Mouse (Mus musculus): ENCODE results near the gene Lrpap1. TPM values are rescaled to one million over a fixed set of nuclear protein-coding genes. Genes with fewer than 3 reads are reported as not detected.
A peak's percentile ranks its signal among the peaks of the same experiment; 100 is the strongest.

Lrpap1 gene
- polyA plus RNA-seq, 2 experiments = 22.7 to 72.6 TPM

DNA sequence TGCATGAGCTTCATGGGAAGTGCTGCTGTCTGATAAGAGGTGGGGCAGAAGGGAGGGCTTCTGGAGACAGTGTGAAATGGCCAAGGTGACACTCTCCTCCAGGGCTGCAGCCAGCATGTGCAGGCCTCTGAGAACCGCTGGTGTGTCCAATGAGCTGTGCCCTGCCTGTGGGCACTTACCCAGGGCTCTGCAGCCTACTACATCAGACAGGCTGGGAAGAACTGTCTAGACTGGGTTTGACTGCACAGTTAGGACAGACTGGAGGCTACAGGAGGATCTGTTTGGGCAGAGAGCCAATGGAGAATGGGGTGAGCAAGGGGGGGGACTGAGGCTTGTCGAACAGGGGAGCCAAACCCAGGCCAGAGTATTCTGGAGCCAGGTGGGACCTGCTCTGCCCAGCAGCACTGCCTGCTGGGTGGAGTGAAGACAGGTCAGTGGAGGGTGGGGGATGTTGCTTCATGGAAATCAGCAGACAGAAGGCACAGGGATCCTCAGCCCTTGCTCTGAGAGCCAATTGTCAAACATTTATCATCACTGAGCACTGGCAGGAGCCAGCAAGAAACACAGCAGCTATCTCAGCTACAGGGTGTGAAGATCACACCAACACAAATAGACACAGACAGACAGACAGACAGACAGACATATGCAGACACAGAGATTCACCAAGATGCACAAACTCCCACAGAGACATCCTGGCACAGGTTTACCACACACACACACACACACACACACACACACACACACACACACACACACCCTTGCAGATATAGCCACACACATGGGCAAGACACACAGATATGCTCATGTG, 41.8 kb upstream of the Lrpap1 start:
- H3K36me3 ChIP-seq (replicated peaks; ENCODE audit: control insufficient read depth, insufficient read depth, low read depth) = no peaks in the 10 kb centered on the region
- H3K4me2 ChIP-seq (ENCODE audit: low read depth) = no peak overlapping the region
- 33% methylated on average over 2 of the region's 2 CpGs for WGBS (ENCODE audit: insufficient replicate concordance)
- H3K27ac ChIP-seq = no peak overlapping the region
- DNase-seq (ENCODE audit: low read depth in 3 of 3, low spot score in 3 of 3) (no peak), ATAC-seq (ENCODE audit: insufficient read depth) (peak; percentile 39; the same call in 1 of the 2 replicates)
- no peaks in the 10 kb centered on the region for H3K9me3 ChIP-seq (ENCODE audit: control insufficient read depth, low read length)
- H3K4me3 ChIP-seq (ENCODE audit: insufficient read depth in 1 of 2, low read depth in 2 of 2, low read length in 2 of 2) = no peak overlapping the region
- peaks cover 4 to 10% of the 10 kb centered on the region in 2 experiments; a peak in 3 of 4 replicates for H3K4me1 ChIP-seq (replicated peaks; ENCODE audit: control insufficient read depth in 2 of 2, insufficient read depth in 2 of 2, low read length in 1 of 2)
- no peak overlapping the region for H3K9ac ChIP-seq (replicated peaks)
- no peaks in the 10 kb centered on the region for H3K27me3 ChIP-seq (ENCODE audit: control insufficient read depth, insufficient read depth, low read length)
- TF ChIP-seq EP300 (IDR thresholded peaks at IDR 0.05; ENCODE audit: low read depth) (no peak), CTCF (IDR thresholded peaks at IDR 0.05; ENCODE audit: low read depth) (no peak)

DNA sequence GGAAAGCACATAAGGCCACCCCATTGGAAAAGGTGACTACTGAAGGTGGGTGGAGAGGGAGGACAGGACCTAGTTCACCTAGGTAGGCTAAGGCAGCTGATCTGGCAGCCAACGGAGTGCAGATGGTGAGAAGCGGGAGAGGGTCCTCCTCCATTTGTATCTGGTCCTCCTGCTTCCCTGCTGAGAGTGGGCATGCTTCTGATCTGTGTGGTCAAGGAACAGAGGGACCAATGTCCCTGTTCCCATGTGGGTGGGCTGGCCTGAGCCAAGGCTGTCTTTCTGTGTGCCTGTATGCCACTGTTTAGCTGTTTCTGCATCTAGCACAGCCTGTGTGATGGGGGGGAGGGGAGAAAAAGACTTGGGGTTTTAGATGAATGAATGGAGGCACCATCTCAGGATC, 41.2 kb upstream of the Lrpap1 start:
- ATAC-seq (ENCODE audit: insufficient read depth) (no peak), DNase-seq (ENCODE audit: low read depth in 3 of 3, low spot score in 3 of 3) (no peak)
- no peak overlapping the region for H3K9ac ChIP-seq (replicated peaks)
- H3K27ac ChIP-seq = no peak overlapping the region
- TF ChIP-seq CTCF (IDR thresholded peaks at IDR 0.05; ENCODE audit: low read depth) (no peak), EP300 (IDR thresholded peaks at IDR 0.05; ENCODE audit: low read depth) (no peak)
- H3K36me3 ChIP-seq (replicated peaks; ENCODE audit: control insufficient read depth, insufficient read depth, low read depth) = no peaks in the 10 kb centered on the region
- no peaks in the 10 kb centered on the region for H3K9me3 ChIP-seq (ENCODE audit: control insufficient read depth, low read length)
- H3K4me1 ChIP-seq (replicated peaks; ENCODE audit: control insufficient read depth in 2 of 2, insufficient read depth in 2 of 2, low read length in 1 of 2) = peaks cover 4 to 10% of the 10 kb centered on the region in 2 experiments; a peak in 3 of 4 replicates
- H3K4me3 ChIP-seq (ENCODE audit: insufficient read depth in 1 of 2, low read depth in 2 of 2, low read length in 2 of 2) = no peak overlapping the region
- no peak overlapping the region for H3K4me2 ChIP-seq (ENCODE audit: low read depth)
- H3K27me3 ChIP-seq (ENCODE audit: control insufficient read depth, insufficient read depth, low read length) = no peaks in the 10 kb centered on the region
- 64% methylated on average over 2 of the region's 2 CpGs for WGBS (ENCODE audit: insufficient replicate concordance)

GRCm38 (mm10) chr5:35144716-35145115, 39.1 kb upstream of the Lrpap1 start:
- DNase-seq (ENCODE audit: low read depth in 3 of 3, low spot score in 3 of 3) (no peak), ATAC-seq (ENCODE audit: insufficient read depth) (no peak)
- no peaks in the 10 kb centered on the region for H3K27me3 ChIP-seq (ENCODE audit: control insufficient read depth, insufficient read depth, low read length)
- H3K9me3 ChIP-seq (ENCODE audit: control insufficient read depth, low read length) = no peaks in the 10 kb centered on the region
- H3K27ac ChIP-seq = no peak overlapping the region
- TF ChIP-seq CTCF (IDR thresholded peaks at IDR 0.05; ENCODE audit: low read depth) = no peak
- TF ChIP-seq EP300 (IDR thresholded peaks at IDR 0.05; ENCODE audit: low read depth) = no peak
- no peak overlapping the region for H3K4me3 ChIP-seq (ENCODE audit: insufficient read depth in 1 of 2, low read depth in 2 of 2, low read length in 2 of 2)
- H3K9ac ChIP-seq (replicated peaks) = no peak overlapping the region
- WGBS (ENCODE audit: insufficient replicate concordance) = 55% methylated on average over 2 of the region's 2 CpGs
- H3K4me1 ChIP-seq (replicated peaks; ENCODE audit: control insufficient read depth in 2 of 2, insufficient read depth in 2 of 2, low read length in 1 of 2) = peaks cover 4 to 10% of the 10 kb centered on the region in 2 experiments; a peak in 3 of 4 replicates
- H3K36me3 ChIP-seq (replicated peaks; ENCODE audit: control insufficient read depth, insufficient read depth, low read depth) = no peaks in the 10 kb centered on the region
- no peak overlapping the region for H3K4me2 ChIP-seq (ENCODE audit: low read depth)

DNA sequence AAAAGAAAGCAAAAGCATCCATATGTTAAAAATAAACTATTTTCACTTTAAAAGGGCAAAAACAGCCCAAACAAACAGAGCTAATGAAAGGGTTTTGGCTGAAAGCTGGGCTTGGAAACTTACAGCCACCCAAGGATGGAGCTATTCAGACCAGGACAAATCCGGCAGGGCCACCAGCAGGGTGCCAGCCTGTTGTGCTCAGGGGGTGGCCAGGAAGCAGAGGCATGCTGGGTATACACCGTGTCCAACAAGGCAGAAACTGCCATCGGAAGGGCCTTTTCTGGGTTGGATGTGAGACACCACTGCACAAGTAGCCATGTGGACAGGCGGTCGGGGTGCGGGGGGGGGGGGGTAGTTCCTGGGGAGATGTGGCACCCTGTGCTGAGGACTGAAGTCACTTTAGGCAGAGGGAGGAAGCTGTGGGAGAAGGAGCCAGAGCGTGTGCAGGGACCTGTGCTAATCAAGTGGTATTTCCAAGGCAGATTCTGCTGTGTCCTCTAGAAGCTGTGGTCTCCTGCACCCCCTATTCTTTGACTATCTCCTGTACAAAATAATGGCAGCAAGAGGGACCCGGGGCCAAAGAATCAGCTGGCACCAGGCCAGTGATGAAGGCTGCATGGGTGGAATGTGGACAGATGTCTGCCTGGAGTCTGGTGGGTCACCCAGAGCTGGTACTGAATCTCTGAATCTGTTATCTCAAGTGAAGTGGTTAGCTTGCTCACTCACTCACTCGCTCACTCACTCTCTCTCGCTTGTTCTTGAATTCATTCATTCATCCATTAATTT, 38.1 kb upstream of the Lrpap1 start:
- H3K9me3 ChIP-seq (ENCODE audit: control insufficient read depth, low read length) = no peaks in the 10 kb centered on the region
- no peaks in the 10 kb centered on the region for H3K27me3 ChIP-seq (ENCODE audit: control insufficient read depth, insufficient read depth, low read length)
- peaks cover 4 to 8% of the 10 kb centered on the region in 2 experiments; a peak in 3 of 4 replicates for H3K4me1 ChIP-seq (replicated peaks; ENCODE audit: control insufficient read depth in 2 of 2, insufficient read depth in 2 of 2, low read length in 1 of 2)
- no peak overlapping the region for H3K4me2 ChIP-seq (ENCODE audit: low read depth)
- 54% methylated on average over 10 of the region's 10 CpGs for WGBS (ENCODE audit: insufficient replicate concordance)
- ATAC-seq (ENCODE audit: insufficient read depth) = no peak
- H3K36me3 ChIP-seq (replicated peaks; ENCODE audit: control insufficient read depth, insufficient read depth, low read depth) = no peaks in the 10 kb centered on the region
- TF ChIP-seq CTCF (IDR thresholded peaks at IDR 0.05; ENCODE audit: low read depth) (no peak), EP300 (IDR thresholded peaks at IDR 0.05; ENCODE audit: low read depth) (no peak)
- H3K27ac ChIP-seq = no peak overlapping the region
- no peak overlapping the region for H3K9ac ChIP-seq (replicated peaks)
- H3K4me3 ChIP-seq (ENCODE audit: insufficient read depth in 1 of 2, low read depth in 2 of 2, low read length in 2 of 2) = no peak overlapping the region
- no peak for DNase-seq (ENCODE audit: low read depth in 3 of 3, low spot score in 3 of 3)

DNA sequence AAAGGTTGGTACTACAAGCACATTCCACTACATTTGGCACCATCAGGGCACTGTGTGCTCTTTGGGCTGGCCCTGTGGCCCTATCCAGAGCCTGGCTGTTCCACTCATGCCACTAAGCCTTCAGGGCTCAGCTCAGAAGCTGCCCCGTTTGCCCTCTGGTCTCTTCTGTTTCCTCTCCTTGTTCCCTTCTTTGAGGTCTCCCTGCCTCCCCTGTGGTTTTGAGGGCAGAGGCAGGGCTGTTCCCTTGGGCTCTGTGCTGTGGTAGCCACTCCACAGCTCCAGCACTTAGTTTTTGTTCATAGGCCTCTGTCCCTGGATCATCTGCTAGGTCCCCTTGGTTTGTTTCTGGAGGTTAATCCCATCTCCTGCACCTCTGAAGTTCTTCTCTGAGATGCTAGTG, 37.3 kb upstream of the Lrpap1 start:
- H3K4me1 ChIP-seq (replicated peaks; ENCODE audit: control insufficient read depth in 2 of 2, insufficient read depth in 2 of 2, low read length in 1 of 2) = peaks cover 4 to 8% of the 10 kb centered on the region in 2 experiments; a peak in 3 of 4 replicates
- no peak overlapping the region for H3K27ac ChIP-seq
- H3K9ac ChIP-seq (replicated peaks) = no peak overlapping the region
- WGBS (ENCODE audit: insufficient replicate concordance) = 16% methylated on average over 1 of the region's 1 CpGs
- H3K4me3 ChIP-seq (ENCODE audit: insufficient read depth in 1 of 2, low read depth in 2 of 2, low read length in 2 of 2) = no peak overlapping the region
- no peaks in the 10 kb centered on the region for H3K9me3 ChIP-seq (ENCODE audit: control insufficient read depth, low read length)
- H3K4me2 ChIP-seq (ENCODE audit: low read depth) = no peak overlapping the region
- DNase-seq (ENCODE audit: low read depth in 3 of 3, low spot score in 3 of 3) (no peak), ATAC-seq (ENCODE audit: insufficient read depth) (no peak)
- TF ChIP-seq EP300 (IDR thresholded peaks at IDR 0.05; ENCODE audit: low read depth) (no peak), CTCF (IDR thresholded peaks at IDR 0.05; ENCODE audit: low read depth) (no peak)
- H3K27me3 ChIP-seq (ENCODE audit: control insufficient read depth, insufficient read depth, low read length) = no peaks in the 10 kb centered on the region
- H3K36me3 ChIP-seq (replicated peaks; ENCODE audit: control insufficient read depth, insufficient read depth, low read depth) = no peaks in the 10 kb centered on the region

Measured in liver, embryonic 14.5 days (tissue).